In genomic region chr13:63108601-63109000, GRCm38 (mm10) we compare ENCODE assay signal across 9 mouse cellular contexts.
DNase-seq lines count a peak whose midpoint lies in the region; ATAC-seq lines count a peak whose summit lies in the region.
"Had no signal": no experiment of that assay in that cellular context is flagged by ENCODE, and none has a peak within 500 bp of the region (broad histone marks: within the 10 kb centered on the region; RNA-seq: fewer than 3 reads in every experiment).

No protein-coding gene starts in this region.

- H3K4me1 ChIP-seq in megakaryocyte, embryonic 14.5 days: peaks cover 72% of the 10 kb centered on the region

- intact Hi-C loops in heart, postnatal 14 days (cut with DNase I): no loop called here

- no peaks in the 10 kb centered on the region for H3K36me3 ChIP-seq in megakaryocyte, embryonic 14.5 days (replicated peaks; ENCODE audit: low read length)
- H3K36me3 ChIP-seq: embryonic facial prominence, embryonic 15.5 days had no signal

- H3K27me3 ChIP-seq in megakaryocyte, embryonic 14.5 days (replicated peaks): peaks cover 37% of the 10 kb centered on the region
- H3K27me3 ChIP-seq: embryonic facial prominence, embryonic 15.5 days had no signal

- DNase-seq in layer of hippocampus, adult 11-12 months (ENCODE audit: low spot score): peak; percentile 50
- DNase-seq in layer of hippocampus, adult 18-20 months (ENCODE audit: low spot score in 2 of 2): no peak
- DNase-seq in heart, postnatal 14 days: peak; percentile 49 to 59
- DNase-seq in right cerebral cortex, postnatal 4 days: no peak

- no peaks in the 10 kb centered on the region for H3K9me3 ChIP-seq in megakaryocyte, embryonic 14.5 days
- H3K9me3 ChIP-seq: embryonic facial prominence, embryonic 15.5 days had no signal

- peak overlapping the region; percentile 47 for H3K4me3 ChIP-seq in megakaryocyte, embryonic 14.5 days (replicated peaks)
- H3K4me3 ChIP-seq: embryonic facial prominence, embryonic 15.5 days had no signal

- ATAC-seq in common myeloid progenitor, adult 5-6 weeks (replicated peaks; ENCODE audit: low read depth, poor library complexity, severe bottlenecking): peak; percentile 88
- no peak for ATAC-seq in erythroblast, adult 5-6 weeks (replicated peaks; ENCODE audit: low FRiP score, poor library complexity, severe bottlenecking)
- ATAC-seq: hindbrain, embryonic 16.5 days had no signal

Comparison
In these comparisons a context has a peak if more than half of its experiments do, and no peak if none do; other contexts are left out.
1. DNase-seq: peak in layer of hippocampus, adult 11-12 months (single experiment) and heart, postnatal 14 days (2 of 2); none in layer of hippocampus, adult 18-20 months (0 of 2) and right cerebral cortex, postnatal 4 days (single experiment).